Mouse (Mus musculus) midbrain, embryonic 16.5 days (tissue): ENCODE measurements around the gene Sdc3. TPM values are rescaled to one million over a fixed set of nuclear protein-coding genes. Genes with fewer than 3 reads are reported as not detected.

Experiments
- ATAC-seq: fragments of 200-750 bp; cut with Nextera tagmentation; 2 replicates; pipeline ENCODE4 v1.8.0; 2017; ENCODE audit warnings: moderate TSS enrichment
- H3K27ac ChIP-seq: fragments of 300-500 bp; sonication (generic); 2 replicates; pipeline ENCODE4 v1.5.1; 2014; ENCODE audit warnings: mild to moderate bottlenecking, low read length, mixed read lengths
- H3K27me3 ChIP-seq: fragments of 300-500 bp; sonication (generic); 2 replicates; pipeline ENCODE4 v1.6.1; 2014; ENCODE audit warnings: low read depth, low read length, mixed read lengths; ENCODE audit not compliant: control insufficient read depth, insufficient read depth
- H3K36me3 ChIP-seq: fragments of 300-500 bp; sonication (generic); 2 replicates; pipeline ENCODE4 v1.6.1; 2014; ENCODE audit warnings: mild to moderate bottlenecking, low read length, moderate library complexity, mixed read lengths; ENCODE audit not compliant: control insufficient read depth, insufficient read depth
- H3K4me1 ChIP-seq: fragments of 300-500 bp; sonication (generic); 2 replicates; pipeline ENCODE4 v1.6.1; 2014; ENCODE audit warnings: mild to moderate bottlenecking, low read length, mixed read lengths; ENCODE audit not compliant: control insufficient read depth, insufficient read depth
- H3K4me2 ChIP-seq: fragments of 300-500 bp; sonication (generic); 2 replicates; pipeline ENCODE4 v1.6.1; 2014; ENCODE audit warnings: mild to moderate bottlenecking, low read length, mixed read lengths
- H3K4me3 ChIP-seq: fragments of 300-500 bp; sonication (generic); 2 replicates; pipeline ENCODE4 v1.5.1; 2014; ENCODE audit warnings: low read depth, mild to moderate bottlenecking, low read length, moderate library complexity, mixed read lengths
- H3K9ac ChIP-seq: fragments of 300-500 bp; sonication (generic); 2 replicates; pipeline ENCODE4 v1.6.1; 2014; ENCODE audit warnings: low read depth, low read length, mixed read lengths
- H3K9me3 ChIP-seq: fragments of 300-500 bp; sonication (generic); replicated peaks from 2 replicates; pipeline ENCODE4 v1.6.1; 2014; ENCODE audit warnings: mild to moderate bottlenecking, low read length, mixed read lengths; ENCODE audit not compliant: control insufficient read depth, poor library complexity, severe bottlenecking
- WGBS: fragments of 180-500 bp; shearing (Covaris S2); extraction: QIAGEN DNeasy Blood & Tissue Kit; methylation state at CpG from one replicate; pipeline ENCODE4 v1.1.7; 2014; 5-methylcytosine and 5-hydroxymethylcytosine counted together
- polyA plus RNA-seq: library from polyadenylated mRNA; unstranded; fragments of >200 nt; fragmentation: Nextera tagmentation; extraction: Ambion mirVana; gene quantifications from 2 replicates; pipeline ENCODE4 v1.2.1, GENCODE M21; 2015

Gene Sdc3
- polyA plus RNA-seq, 1 experiment from 2014 or later, result 205 TPM

DNA sequence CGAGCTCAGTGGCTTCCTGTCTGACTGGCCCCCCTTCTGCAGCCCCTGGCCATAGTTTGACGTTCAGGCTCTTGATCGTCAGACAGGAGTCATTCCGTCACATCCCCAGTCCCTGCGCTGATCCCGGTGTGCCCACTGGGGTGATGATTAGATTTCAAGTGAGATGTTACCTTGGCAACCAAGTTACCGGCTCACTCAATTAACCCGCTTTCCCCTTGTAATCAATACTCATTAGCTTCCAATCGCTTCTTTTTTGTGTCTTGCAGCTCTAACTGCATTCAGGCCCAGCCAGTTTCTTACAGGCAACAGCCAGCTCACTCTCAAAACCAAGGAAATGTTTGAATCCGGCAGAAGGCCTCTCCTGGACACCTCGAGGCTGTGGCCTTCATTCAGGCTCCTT lies 80.1 kb downstream of the Sdc3 start:
- 17% methylated on average over 11 of the region's 11 CpGs for WGBS
- H3K4me3 ChIP-seq, result no peak overlapping the region
- peak overlapping the region; percentile 40; the same call in 1 of the 2 replicates for H3K9ac ChIP-seq
- no peaks in the 10 kb centered on the region for H3K36me3 ChIP-seq
- H3K4me2 ChIP-seq, result no peak overlapping the region
- H3K4me1 ChIP-seq, result peaks cover 19% of the 10 kb centered on the region
- peak overlapping the region; percentile 72 for H3K27ac ChIP-seq
- no peaks in the 10 kb centered on the region for H3K27me3 ChIP-seq
- no peaks in the 10 kb centered on the region for H3K9me3 ChIP-seq
- ATAC-seq, result no peak

DNA sequence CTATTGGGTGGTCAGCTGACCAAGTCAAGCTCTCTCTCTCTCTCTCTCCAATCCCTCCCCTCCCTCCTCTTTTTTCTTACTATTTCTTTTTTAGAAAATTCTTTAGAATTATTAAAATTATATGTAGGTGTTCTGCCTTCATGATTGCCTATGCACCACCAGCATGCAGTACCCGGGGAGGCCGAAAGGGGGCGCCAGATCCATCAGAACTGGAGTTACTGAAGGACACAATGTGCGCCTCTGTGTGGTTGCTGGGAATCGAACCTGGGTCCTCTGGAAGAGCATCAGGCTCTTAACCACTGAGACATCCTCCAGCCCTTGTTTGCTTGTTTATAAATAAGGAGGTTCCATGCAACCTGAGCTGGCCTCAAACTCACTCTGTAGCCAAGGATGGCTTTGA lies 81.1 kb downstream of the Sdc3 start:
- 81% methylated on average over 5 of the region's 5 CpGs for WGBS
- Histone ChIP-seq H3K4me1 (peaks cover 24% of the 10 kb centered on the region), H3K4me3 (no peak overlapping the region), H3K9me3 (no peaks in the 10 kb centered on the region), H3K9ac (no peak overlapping the region), H3K36me3 (no peaks in the 10 kb centered on the region), H3K27ac (no peak overlapping the region), H3K27me3 (no peaks in the 10 kb centered on the region), H3K4me2 (no peak overlapping the region)
- ATAC-seq, result no peak

- Histone ChIP-seq H3K9me3 (no peaks in the 10 kb centered on the region), H3K27me3 (no peaks in the 10 kb centered on the region), H3K4me3 (no peak overlapping the region), H3K9ac (no peak overlapping the region), H3K36me3 (no peaks in the 10 kb centered on the region), H3K4me2 (no peak overlapping the region), H3K4me1 (peaks cover 24% of the 10 kb centered on the region), H3K27ac (no peak overlapping the region)
- 10% methylated on average over 10 of the region's 10 CpGs for WGBS
- ATAC-seq, result 0 out of 2 replicates have a peak, but pooled peaks have one; percentile 19
Observed at GRCm38 (mm10) chr4:130874601-130875000, 82.3 kb downstream of the Sdc3 start.

Other genes starting within 250 kb of the Sdc3 start
- gene Nkain1, start 218.4 kb upstream of the Sdc3 start, polyA plus RNA-seq, result 7.2 and 9.1 TPM in 2 replicates
- gene Pum1, start 129.2 kb upstream of the Sdc3 start, polyA plus RNA-seq, result 99.4 and 108 TPM in 2 replicates
- 22.0 and 22.3 TPM in 2 replicates for gene Laptm5, start 120.6 kb downstream of the Sdc3 start, polyA plus RNA-seq
- gene Matn1, start 151.8 kb downstream of the Sdc3 start, polyA plus RNA-seq, result 0.29 TPM in 1 of 2 replicates, not detected in the other